Mouse (Mus musculus) gastrocnemius, postnatal 14 days (tissue): ENCODE results near the gene Kcnk3. TPM values are rescaled to one million over a fixed set of nuclear protein-coding genes. Genes with fewer than 3 reads are reported as not detected.

Source experiments
- DNase-seq: peaks from one replicate; pipeline ENCODE4 v3.0.0; 2021; ENCODE audit warnings: mixed read lengths
- intact Hi-C: fragments of 180-260 bp; cut with DNase I; formaldehyde crosslinking; loops from one replicate; pipeline ENCODE4 v1.15.1; 2025; ENCODE audit warnings: low total_unique reads
- total RNA-seq, 2 experiments: library from RNA; stranded (reverse); gene quantifications; 2 replicates each; pipeline ENCODE4 v1.2.3; 2021

Gene Kcnk3
- total RNA-seq, 2 experiments from 2014 or later = 0.42 to 1.2 TPM

- DNase-seq = no peak
- intact Hi-C loops = no loop called here
Observed at GRCm38 (mm10) chr5:30582017-30582416, 6.0 kb upstream of the Kcnk3 start.

- intact Hi-C loops = no loop called here
- no peak for DNase-seq
Observed at GRCm38 (mm10) chr5:30586616-30587015, 1.4 kb upstream of the Kcnk3 start.

- intact Hi-C loops = no loop called here
- no peak for DNase-seq
Observed at GRCm38 (mm10) chr5:30587101-30587500, 869 bp upstream of the Kcnk3 start.

GRCm38 (mm10) chr5:30588301-30588968 lies 465 bp downstream of the Kcnk3 start:
- no peak for DNase-seq
- intact Hi-C loops = no loop called here

- DNase-seq = no peak
- intact Hi-C loops = no loop called here
Observed at GRCm38 (mm10) chr5:30589069-30589468, 1.1 kb downstream of the Kcnk3 start.

GRCm38 (mm10) chr5:30589546-30589945 lies 1.6 kb downstream of the Kcnk3 start:
- DNase-seq = no peak
- intact Hi-C loops = no loop called here

- no peak for DNase-seq
- intact Hi-C loops = no loop called here
Observed at GRCm38 (mm10) chr5:30590231-30590630, 2.3 kb downstream of the Kcnk3 start.

GRCm38 (mm10) chr5:30591205-30591731 lies 3.3 kb downstream of the Kcnk3 start:
- no peak for DNase-seq
- intact Hi-C loops = no loop called here

GRCm38 (mm10) chr5:30591786-30592185 lies 3.8 kb downstream of the Kcnk3 start:
- intact Hi-C loops = no loop called here
- no peak for DNase-seq

- no peak for DNase-seq
Observed at GRCm38 (mm10) chr5:30592279-30592980, 4.5 kb downstream of the Kcnk3 start.

GRCm38 (mm10) chr5:30593360-30593759 lies 5.4 kb downstream of the Kcnk3 start:
- intact Hi-C loops = no loop called here
- DNase-seq = no peak

More at GRCm38 (mm10) chr5:30592279-30592980, 4.5 kb downstream of the Kcnk3 start:
- intact Hi-C loops = no loop called here

- DNase-seq = no peak
- intact Hi-C loops = no loop called here
Observed at GRCm38 (mm10) chr5:30593811-30594504, 6.0 kb downstream of the Kcnk3 start.

GRCm38 (mm10) chr5:30594953-30595560 lies 7.1 kb downstream of the Kcnk3 start:
- intact Hi-C loops = no loop called here
- no peak for DNase-seq

GRCm38 (mm10) chr5:30601397-30601796 lies 13.4 kb downstream of the Kcnk3 start:
- intact Hi-C loops = no loop called here
- no peak for DNase-seq

GRCm38 (mm10) chr5:30603255-30603654 lies 15.3 kb downstream of the Kcnk3 start:
- DNase-seq = no peak
- intact Hi-C loops = no loop called here

- intact Hi-C loops = no loop called here
- no peak for DNase-seq
Observed at GRCm38 (mm10) chr5:30603926-30604325, 16.0 kb downstream of the Kcnk3 start.

- intact Hi-C loops = no loop called here
Observed at GRCm38 (mm10) chr5:30604769-30605188, 16.8 kb downstream of the Kcnk3 start.

GRCm38 (mm10) chr5:30605649-30606048 lies 17.7 kb downstream of the Kcnk3 start:
- no peak for DNase-seq
- intact Hi-C loops = no loop called here

More at GRCm38 (mm10) chr5:30604769-30605188, 16.8 kb downstream of the Kcnk3 start:
- no peak for DNase-seq

GRCm38 (mm10) chr5:30606424-30607073 lies 18.6 kb downstream of the Kcnk3 start:
- intact Hi-C loops = no loop called here
- peak; percentile 74 for DNase-seq
